Mouse (Mus musculus) v-Abl transformed pro-B cells (cell line): ENCODE data around the gene Tns3.

Experiments used
- in situ Hi-C, 2 experiments: fragments of 400-800 bp; cut with MboI; formaldehyde crosslinking; loops; one replicate each; pipeline ENCODE4 v1.15.1; 2025; ENCODE audit not compliant: unreplicated experiment in 2 of 2

Tns3 gene

GRCm38 (mm10) chr11:8664393-8664743 is at the start of gene Tns3:
Gene Tns3, minus strand, starts transcription at chr11:8664535.
- in situ Hi-C loops = loop anchor here in 1 of 2 experiments (5.0 to 10.0 kb wide), 3 partner anchors 37 to 220 kb away; no protein-coding TSS in a partner anchor

GRCm38 (mm10) chr11:8706246-8707041 is 42.1 kb upstream of the Tns3 start:
- in situ Hi-C loops = no loop called here

- in situ Hi-C loops = no loop called here
Observed at GRCm38 (mm10) chr11:8705156-8705555, 40.8 kb upstream of the Tns3 start.

GRCm38 (mm10) chr11:8703876-8704275 is 39.5 kb upstream of the Tns3 start:
- in situ Hi-C loops = no loop called here

GRCm38 (mm10) chr11:8702532-8702886 is 38.2 kb upstream of the Tns3 start:
- in situ Hi-C loops = no loop called here

- in situ Hi-C loops = no loop called here
Observed at GRCm38 (mm10) chr11:8701845-8702531, 37.7 kb upstream of the Tns3 start.

- in situ Hi-C loops = no loop called here
Observed at GRCm38 (mm10) chr11:8701400-8701799, 37.1 kb upstream of the Tns3 start.

GRCm38 (mm10) chr11:8700641-8701221 is 36.4 kb upstream of the Tns3 start:
- in situ Hi-C loops = no loop called here

- in situ Hi-C loops = no loop called here
Observed at GRCm38 (mm10) chr11:8699777-8700176, 35.4 kb upstream of the Tns3 start.

- in situ Hi-C loops = no loop called here
Observed at GRCm38 (mm10) chr11:8697670-8698069, 33.3 kb upstream of the Tns3 start.

- in situ Hi-C loops = no loop called here
Observed at GRCm38 (mm10) chr11:8694096-8694495, 29.8 kb upstream of the Tns3 start.

- in situ Hi-C loops = no loop called here
Observed at GRCm38 (mm10) chr11:8692536-8693471, 28.5 kb upstream of the Tns3 start.

GRCm38 (mm10) chr11:8692162-8692535 is 27.8 kb upstream of the Tns3 start:
- in situ Hi-C loops = no loop called here

GRCm38 (mm10) chr11:8691605-8692004 is 27.3 kb upstream of the Tns3 start:
- in situ Hi-C loops = no loop called here

- in situ Hi-C loops = no loop called here
Observed at GRCm38 (mm10) chr11:8690633-8691032, 26.3 kb upstream of the Tns3 start.

- in situ Hi-C loops = no loop called here
Observed at GRCm38 (mm10) chr11:8689515-8689914, 25.2 kb upstream of the Tns3 start.

GRCm38 (mm10) chr11:8688907-8689306 is 24.6 kb upstream of the Tns3 start:
- in situ Hi-C loops = no loop called here

- in situ Hi-C loops = no loop called here
Observed at GRCm38 (mm10) chr11:8686501-8686900, 22.2 kb upstream of the Tns3 start.

GRCm38 (mm10) chr11:8686061-8686460 is 21.7 kb upstream of the Tns3 start:
- in situ Hi-C loops = no loop called here

GRCm38 (mm10) chr11:8685195-8685594 is 20.9 kb upstream of the Tns3 start:
- in situ Hi-C loops = no loop called here

GRCm38 (mm10) chr11:8684262-8684661 is 19.9 kb upstream of the Tns3 start:
- in situ Hi-C loops = no loop called here
